Mouse (Mus musculus) liver, postnatal 0 days (tissue): ENCODE measurements around the gene Pde6b.

Source experiments
- CTCF ChIP-seq: sonication (generic); IDR thresholded peaks from 2 replicates; pipeline ENCODE4 v1.5.1; 2016; ENCODE audit warnings: antibody characterized with exemption, low read depth
- EP300 ChIP-seq: IDR thresholded peaks from 2 replicates; pipeline ENCODE4 v1.6.1; 2016; ENCODE audit warnings: antibody characterized with exemption, low read depth, mild to moderate bottlenecking

DNA sequence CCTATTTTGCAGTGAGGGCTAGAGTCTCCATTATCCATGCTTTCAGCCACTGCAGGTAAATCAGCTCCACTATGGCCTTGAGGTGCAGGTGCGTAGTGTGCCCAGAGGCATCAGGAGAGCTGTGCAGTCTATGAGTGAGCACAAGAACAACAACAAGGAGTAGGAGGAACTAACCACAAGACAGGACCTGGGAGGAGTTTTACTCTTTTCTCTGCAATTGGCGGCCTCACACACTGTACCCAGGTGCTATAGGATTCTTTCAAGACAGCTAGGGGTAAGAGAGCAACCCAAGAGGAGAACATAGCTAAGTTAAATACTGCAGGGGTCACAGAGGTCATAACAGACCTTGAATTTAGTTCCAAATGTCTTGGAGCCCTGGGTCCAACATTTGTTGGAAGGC, 70.5 kb downstream of the Pde6b start:
- TF ChIP-seq CTCF (no peak), EP300 (no peak)
